ENCODE assay signal across 21 mouse cellular contexts in the genomic region with DNA sequence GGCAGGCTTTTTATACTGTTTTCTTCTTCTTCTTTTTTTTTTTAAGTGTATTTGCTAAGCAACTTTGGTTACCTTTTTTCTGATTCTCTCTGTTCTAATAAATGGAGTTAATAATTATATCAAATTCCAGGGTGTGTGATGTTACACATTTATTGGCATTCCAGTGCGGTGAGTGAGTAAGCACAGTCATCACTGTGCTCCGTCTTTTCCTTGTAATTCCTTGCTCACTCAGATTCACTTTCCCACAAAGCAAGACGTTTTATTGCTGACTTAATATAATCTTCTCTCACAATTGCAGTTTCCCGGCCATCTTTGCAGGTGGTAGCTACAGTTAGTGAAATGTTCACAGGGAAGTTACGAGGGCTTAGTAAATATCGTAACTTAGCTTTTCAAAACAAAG. TPM values are rescaled to one million over a fixed set of nuclear protein-coding genes. Genes with fewer than 3 reads are reported as not detected.
A peak's percentile ranks its signal among the peaks of the same experiment; 100 is the strongest.
DNase-seq lines count a peak whose midpoint lies in the region; ATAC-seq and TF ChIP-seq lines count a peak whose summit lies in the region.
"Had no signal": no experiment of that assay in that cellular context is flagged by ENCODE, and none has a peak within 500 bp of the region (broad histone marks: within the 10 kb centered on the region; RNA-seq: fewer than 3 reads in every experiment).

No protein-coding gene starts in this region.

- no peak for TF ChIP-seq CTCF in kidney, postnatal 0 days (IDR thresholded peaks at IDR 0.05; ENCODE audit: low read depth)
- TF ChIP-seq CTCF in intestine, postnatal 0 days (IDR thresholded peaks at IDR 0.05; ENCODE audit: low read depth) = no peak

- H3K9ac ChIP-seq in kidney, postnatal 0 days (ENCODE audit: low read depth, low read length) = no peak overlapping the region
- H3K9ac ChIP-seq in intestine, postnatal 0 days (ENCODE audit: low read depth, low read length) = no peak overlapping the region
- H3K9ac ChIP-seq: embryonic facial prominence, embryonic 15.5 days; hindbrain, embryonic 14.5 days had no signal

- H3K36me3 ChIP-seq in kidney, postnatal 0 days (ENCODE audit: insufficient read depth, low read length) = no peaks in the 10 kb centered on the region
- no peaks in the 10 kb centered on the region for H3K36me3 ChIP-seq in intestine, postnatal 0 days (ENCODE audit: control insufficient read depth, insufficient read depth)
- H3K36me3 ChIP-seq: embryonic facial prominence, embryonic 15.5 days; forebrain, embryonic 10.5 days; heart, embryonic 10.5 days; hindbrain, embryonic 10.5 days had no signal

- 0 out of 2 replicates have a peak, but pooled peaks have one; percentile 25 for ATAC-seq in kidney, postnatal 0 days (replicated peaks; ENCODE audit: low FRiP score, low read depth)
- peak; percentile 57; the same call in 1 of the 2 replicates for ATAC-seq in intestine, postnatal 0 days
- ATAC-seq: forebrain, embryonic 14.5 days had no signal

- H3K27me3 ChIP-seq in kidney, postnatal 0 days (ENCODE audit: insufficient read depth, low read length) = no peaks in the 10 kb centered on the region
- no peaks in the 10 kb centered on the region for H3K27me3 ChIP-seq in intestine, postnatal 0 days (replicated peaks; ENCODE audit: control insufficient read depth, insufficient read depth, low read length)
- H3K27me3 ChIP-seq: CH12.LX; embryonic facial prominence, embryonic 15.5 days had no signal

- H3K9me3 ChIP-seq in kidney, postnatal 0 days (replicated peaks; ENCODE audit: low read length) = no peaks in the 10 kb centered on the region
- H3K9me3 ChIP-seq in intestine, postnatal 0 days (ENCODE audit: control insufficient read depth) = no peaks in the 10 kb centered on the region
- H3K9me3 ChIP-seq: embryonic facial prominence, embryonic 15.5 days; forebrain, embryonic 10.5 days; heart, embryonic 10.5 days; hindbrain, embryonic 10.5 days had no signal

- H3K27ac ChIP-seq in kidney, postnatal 0 days = no peak overlapping the region
- H3K27ac ChIP-seq in intestine, postnatal 0 days (ENCODE audit: low read depth, low read length) = no peak overlapping the region
- H3K27ac ChIP-seq: embryonic facial prominence, embryonic 15.5 days; forebrain, embryonic 10.5 days; gastrocnemius, adult 2 months; heart, embryonic 10.5 days; hindbrain, embryonic 10.5 days; hindbrain, embryonic 14.5 days had no signal

- no peak overlapping the region for H3K4me3 ChIP-seq in kidney, postnatal 0 days (replicated peaks; ENCODE audit: low read depth, low read length)
- no peak overlapping the region for H3K4me3 ChIP-seq in intestine, postnatal 0 days (ENCODE audit: low read depth, low read length)
- H3K4me3 ChIP-seq: embryonic facial prominence, embryonic 15.5 days; erythroblast, embryonic 14.5 days; forebrain, embryonic 10.5 days; gastrocnemius, adult 2 months; heart, embryonic 10.5 days; hindbrain, embryonic 10.5 days had no signal

- no peaks in the 10 kb centered on the region for H3K4me1 ChIP-seq in kidney, postnatal 0 days (replicated peaks; ENCODE audit: insufficient read depth, low read length)
- H3K4me1 ChIP-seq in intestine, postnatal 0 days (replicated peaks; ENCODE audit: control insufficient read depth, insufficient read depth, low read length) = no peaks in the 10 kb centered on the region
- H3K4me1 ChIP-seq: embryonic facial prominence, embryonic 15.5 days; hindbrain, embryonic 10.5 days had no signal

- no peak for DNase-seq in kidney, postnatal 0 days (ENCODE audit: low spot score)
- no peak for DNase-seq in kidney, adult 11 months
- peak; percentile 38 for DNase-seq in NIH3T3 (ENCODE audit: low read depth)
- no peak for DNase-seq in layer of hippocampus, postnatal 25 days (ENCODE audit: extremely low spot score in 1 of 2, low spot score in 1 of 2)
- no peak for DNase-seq in retina, postnatal 1 day
- DNase-seq: adrenal gland, adult 8-10 months; adrenal gland, postnatal 36 days; cerebellum, adult 2 months; cerebellum, postnatal 14 days; embryo, embryonic 11 days; gastrocnemius, adult 2 months; gastrocnemius, postnatal 25 days had no signal

- WGBS in kidney, postnatal 0 days = 59% methylated on average over 6 of the region's 6 CpGs
- WGBS in intestine, postnatal 0 days = 43% methylated on average over 6 of the region's 6 CpGs

- H3K4me2 ChIP-seq in kidney, postnatal 0 days (ENCODE audit: low read length) = no peak overlapping the region
- H3K4me2 ChIP-seq in intestine, postnatal 0 days (replicated peaks; ENCODE audit: low read depth) = no peak overlapping the region
- H3K4me2 ChIP-seq: embryonic facial prominence, embryonic 15.5 days; hindbrain, embryonic 14.5 days had no signal

RNA-seq across cellular contexts. Expression of gene Cdk6, which starts 19.2 kb away (rescaled TPM):
- 19.4 and 20.1 TPM in 2 replicates for polyA plus RNA-seq in kidney, postnatal 0 days (2015; fragmentation: Nextera tagmentation; extraction: Ambion mirVana)
- polyA plus RNA-seq in intestine, postnatal 0 days (2015; fragmentation: Nextera tagmentation; extraction: Ambion mirVana) = 12.7 and 13.2 TPM in 2 replicates
- 1 to 10 TPM; 2.8 to 5.1 TPM for total RNA-seq in layer of hippocampus, postnatal 25 days (2021)
